Mouse (Mus musculus) adrenal gland, postnatal 25 days (tissue): ENCODE results near the gene Olfr198. TPM values are rescaled to one million over a fixed set of nuclear protein-coding genes. Genes with fewer than 3 reads are reported as not detected.
"Not testable (repeated sequence)": the region's sequence is repeated elsewhere in the genome, so short reads cannot be mapped to it uniquely, and the experiment has no call there.

ENCODE experiments used
- DNase-seq: peaks from one replicate; pipeline ENCODE4 v3.0.0; 2021; ENCODE audit warnings: mixed read lengths
- long read RNA-seq: library from polyadenylated mRNA; stranded (forward); transcript quantifications from one replicate; pipeline ENCODE4 v2.0.0, GENCODE M21; 2021
- total RNA-seq: library from RNA; stranded (reverse); gene quantifications from 2 replicates; pipeline ENCODE4 v1.2.3, GENCODE M21; 2021

The Olfr198 gene
- not detected in 2 replicates for total RNA-seq
- long read RNA-seq = 0 reads

GRCm38 (mm10) chr16:59203433-59203832 lies at the start of gene Olfr198:
Gene Olfr198, minus strand, starts transcription at chr16:59203533.
- DNase-seq = not testable (repeated sequence)

GRCm38 (mm10) chr16:59249684-59250083 lies 46.4 kb upstream of the Olfr198 start:
- DNase-seq = no peak

GRCm38 (mm10) chr16:59219667-59220066 lies 16.3 kb upstream of the Olfr198 start, which contains the start of gene Olfr199:
Gene Olfr199, minus strand, starts transcription at chr16:59219767.
- DNase-seq = not testable (repeated sequence)

GRCm38 (mm10) chr16:59217861-59218260 lies 14.5 kb upstream of the Olfr198 start:
- not testable (repeated sequence) for DNase-seq

- DNase-seq = no peak
Observed at GRCm38 (mm10) chr16:59170354-59170753, 33.0 kb downstream of the Olfr198 start, which contains the start of gene Olfr196. Gene Olfr196, minus strand, starts transcription at chr16:59170454.

- no peak for DNase-seq
Observed at GRCm38 (mm10) chr16:59151996-59152395, 51.3 kb downstream of the Olfr198 start.

Other genes starting within 250 kb of the Olfr198 start
- gene Olfr183, start 208.2 kb downstream of the Olfr198 start, total RNA-seq = not detected in 2 replicates
- gene Olfr186, start 173.2 kb downstream of the Olfr198 start, total RNA-seq = not detected in 2 replicates
- not detected in 2 replicates for gene Olfr187, start 163.8 kb downstream of the Olfr198 start, total RNA-seq
- not detected in 2 replicates for gene Olfr190, start 125.5 kb downstream of the Olfr198 start, total RNA-seq
- gene Olfr191, start 113.7 kb downstream of the Olfr198 start, total RNA-seq = not detected in 2 replicates
- gene Olfr193, start 91.7 kb downstream of the Olfr198 start, total RNA-seq = not detected in 2 replicates
- not detected in 2 replicates for gene Olfr194, start 82.5 kb downstream of the Olfr198 start, total RNA-seq
- gene Olfr195, start 56.5 kb downstream of the Olfr198 start, total RNA-seq = not detected in 2 replicates
- not detected in 2 replicates for gene Olfr196, start 33.1 kb downstream of the Olfr198 start, total RNA-seq
- gene Olfr199, start 16.2 kb upstream of the Olfr198 start, total RNA-seq = not detected in 2 replicates
- not detected in 2 replicates for gene Olfr201, start 69.1 kb upstream of the Olfr198 start, total RNA-seq
- gene Olfr202, start 83.3 kb upstream of the Olfr198 start, total RNA-seq = not detected in 2 replicates
- not detected in 2 replicates for gene Olfr203, start 95.3 kb upstream of the Olfr198 start, total RNA-seq
- not detected in 2 replicates for gene Olfr204, start 114.7 kb upstream of the Olfr198 start, total RNA-seq
- gene Olfr205, start 127.6 kb upstream of the Olfr198 start, total RNA-seq = not detected in 2 replicates
- not detected in 2 replicates for gene Olfr206, start 145.7 kb upstream of the Olfr198 start, total RNA-seq
- gene Olfr209, start 160.5 kb upstream of the Olfr198 start, total RNA-seq = not detected in 2 replicates
- gene Gabrr3, start 203.8 kb upstream of the Olfr198 start, total RNA-seq = not detected in 2 replicates